Mouse (Mus musculus): ENCODE data around the gene Wdr89. TPM values are rescaled to one million over a fixed set of nuclear protein-coding genes. Genes with fewer than 3 reads are reported as not detected.

The Wdr89 gene
- polyA plus RNA-seq, 1 experiment from 2014 or later: 9.6 TPM

DNA sequence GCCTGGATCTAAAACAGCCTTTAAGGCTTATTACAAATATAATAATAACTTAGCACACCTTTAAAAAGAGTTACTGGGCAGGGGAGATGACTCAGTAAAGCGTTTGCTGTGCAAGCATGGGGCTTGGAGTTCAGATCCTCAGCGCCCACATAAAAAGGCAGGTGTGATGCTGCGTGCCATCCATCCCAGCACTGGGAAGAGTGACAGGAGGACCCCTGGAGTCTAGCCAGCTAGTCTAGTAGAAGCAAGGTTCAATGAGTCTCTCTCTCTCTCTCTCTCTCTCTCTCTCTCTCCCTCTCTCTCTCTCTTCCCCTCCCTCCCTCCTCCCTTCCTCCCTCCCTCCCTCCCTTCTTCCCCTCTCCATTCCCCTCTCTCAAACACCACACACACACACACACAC lies 53.8 kb downstream of the Wdr89 start:
- Histone ChIP-seq H3K4me3 (ENCODE audit: low read depth, low read length) (no peak overlapping the region), H3K27me3 (ENCODE audit: control insufficient read depth, insufficient read depth, low read length) (no peaks in the 10 kb centered on the region), H3K9ac (ENCODE audit: low read depth, low read length) (no peak overlapping the region), H3K4me2 (peak overlapping the region; percentile 67), H3K36me3 (ENCODE audit: control insufficient read depth, insufficient read depth, low read length) (no peaks in the 10 kb centered on the region), H3K4me1 (ENCODE audit: control insufficient read depth, insufficient read depth, low read length) (no peaks in the 10 kb centered on the region), H3K27ac (ENCODE audit: low read depth, low read length) (no peak overlapping the region), H3K9me3 (replicated peaks; ENCODE audit: control insufficient read depth, low read length) (no peaks in the 10 kb centered on the region)
- 45% methylated on average over 3 of the region's 3 CpGs for WGBS (ENCODE audit: insufficient replicate concordance)
- ATAC-seq (replicated peaks; ENCODE audit: insufficient number of reproducible peaks, low FRiP score, low TSS enrichment): no peak

DNA sequence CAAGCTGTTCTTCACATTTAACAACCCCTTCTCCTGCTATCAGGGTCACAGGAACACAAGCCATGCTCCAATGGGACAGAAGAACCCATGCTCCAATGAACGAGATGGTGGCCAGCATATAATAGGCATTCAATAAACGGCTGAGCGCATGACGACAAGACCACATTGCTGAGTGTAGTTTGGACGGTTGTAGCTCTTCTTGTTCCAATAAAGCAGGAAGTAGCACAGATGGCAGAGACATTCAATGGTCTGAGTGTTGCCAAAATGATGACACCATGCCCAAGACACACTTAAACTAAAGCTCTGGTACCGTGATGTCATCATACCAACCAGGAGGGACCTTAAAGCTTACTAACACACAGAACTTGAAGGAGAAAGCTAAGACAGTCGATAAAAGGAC lies 56.6 kb downstream of the Wdr89 start:
- no peak overlapping the region for H3K4me2 ChIP-seq
- no peak overlapping the region for H3K9ac ChIP-seq (ENCODE audit: low read depth, low read length)
- H3K4me1 ChIP-seq (ENCODE audit: control insufficient read depth, insufficient read depth, low read length): no peaks in the 10 kb centered on the region
- no peak overlapping the region for H3K4me3 ChIP-seq (ENCODE audit: low read depth, low read length)
- no peak overlapping the region for H3K27ac ChIP-seq (ENCODE audit: low read depth, low read length)
- ATAC-seq (replicated peaks; ENCODE audit: insufficient number of reproducible peaks, low FRiP score, low TSS enrichment): no peak
- 82% methylated on average over 7 of the region's 7 CpGs for WGBS (ENCODE audit: insufficient replicate concordance)
- H3K27me3 ChIP-seq (ENCODE audit: control insufficient read depth, insufficient read depth, low read length): no peaks in the 10 kb centered on the region
- no peaks in the 10 kb centered on the region for H3K9me3 ChIP-seq (replicated peaks; ENCODE audit: control insufficient read depth, low read length)
- H3K36me3 ChIP-seq (ENCODE audit: control insufficient read depth, insufficient read depth, low read length): no peaks in the 10 kb centered on the region

DNA sequence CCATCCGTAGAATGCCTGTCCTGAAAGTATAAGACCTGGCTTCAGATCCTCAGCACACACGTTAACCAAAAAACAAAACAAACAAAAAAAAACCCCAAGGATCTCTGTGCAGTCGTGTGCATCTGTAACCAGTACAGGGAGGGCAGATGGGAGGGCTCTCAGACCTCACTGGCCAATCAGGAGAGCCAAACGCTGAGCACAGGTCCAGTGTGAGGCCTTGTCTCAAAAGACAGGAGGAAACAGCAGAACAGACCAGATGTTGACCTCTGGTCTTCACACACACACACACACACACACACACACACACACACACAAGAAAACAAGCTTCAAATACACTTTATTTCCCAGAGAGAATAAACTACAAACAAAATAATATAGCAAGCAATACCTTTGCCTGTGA lies 69.8 kb downstream of the Wdr89 start:
- Histone ChIP-seq H3K4me1 (ENCODE audit: control insufficient read depth, insufficient read depth, low read length) (peaks cover 1% of the 10 kb centered on the region), H3K36me3 (ENCODE audit: control insufficient read depth, insufficient read depth, low read length) (no peaks in the 10 kb centered on the region), H3K9ac (ENCODE audit: low read depth, low read length) (0 out of 2 replicates have a peak overlapping the region, but pooled peaks have one; percentile 49), H3K4me3 (ENCODE audit: low read depth, low read length) (no peak overlapping the region), H3K4me2 (0 out of 2 replicates have a peak overlapping the region, but pooled peaks have one; percentile 15), H3K27ac (ENCODE audit: low read depth, low read length) (no peak overlapping the region), H3K27me3 (ENCODE audit: control insufficient read depth, insufficient read depth, low read length) (no peaks in the 10 kb centered on the region), H3K9me3 (replicated peaks; ENCODE audit: control insufficient read depth, low read length) (no peaks in the 10 kb centered on the region)
- no peak for ATAC-seq (replicated peaks; ENCODE audit: insufficient number of reproducible peaks, low FRiP score, low TSS enrichment)
- WGBS (ENCODE audit: insufficient replicate concordance): 23% methylated on average over 4 of the region's 4 CpGs

DNA sequence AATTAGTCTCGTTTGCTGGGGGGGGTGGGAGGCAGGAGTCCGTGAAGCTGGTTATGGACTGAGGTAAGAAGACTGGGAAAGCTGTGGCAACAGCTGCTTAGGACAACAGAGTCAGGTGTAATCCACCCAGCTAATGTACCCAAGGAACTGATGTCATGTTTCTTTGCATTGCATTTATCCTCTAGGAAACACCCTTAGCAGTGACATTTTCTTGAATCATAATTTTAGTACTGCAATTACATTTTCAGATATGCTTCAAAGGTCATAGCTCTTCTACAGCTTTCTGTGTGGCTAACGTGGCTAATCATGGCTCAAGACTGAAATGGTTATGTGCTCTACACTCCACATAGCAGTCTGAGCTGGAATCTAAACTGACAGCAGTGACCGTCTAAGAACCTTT lies 70.3 kb downstream of the Wdr89 start:
- 64% methylated on average over 4 of the region's 4 CpGs for WGBS (ENCODE audit: insufficient replicate concordance)
- no peak for ATAC-seq (replicated peaks; ENCODE audit: insufficient number of reproducible peaks, low FRiP score, low TSS enrichment)
- Histone ChIP-seq H3K36me3 (ENCODE audit: control insufficient read depth, insufficient read depth, low read length) (no peaks in the 10 kb centered on the region), H3K27ac (ENCODE audit: low read depth, low read length) (no peak overlapping the region), H3K9ac (ENCODE audit: low read depth, low read length) (0 out of 2 replicates have a peak overlapping the region, but pooled peaks have one; percentile 49), H3K4me2 (no peak overlapping the region), H3K27me3 (ENCODE audit: control insufficient read depth, insufficient read depth, low read length) (no peaks in the 10 kb centered on the region), H3K4me3 (ENCODE audit: low read depth, low read length) (no peak overlapping the region), H3K4me1 (ENCODE audit: control insufficient read depth, insufficient read depth, low read length) (peaks cover 6% of the 10 kb centered on the region), H3K9me3 (replicated peaks; ENCODE audit: control insufficient read depth, low read length) (no peaks in the 10 kb centered on the region)

DNA sequence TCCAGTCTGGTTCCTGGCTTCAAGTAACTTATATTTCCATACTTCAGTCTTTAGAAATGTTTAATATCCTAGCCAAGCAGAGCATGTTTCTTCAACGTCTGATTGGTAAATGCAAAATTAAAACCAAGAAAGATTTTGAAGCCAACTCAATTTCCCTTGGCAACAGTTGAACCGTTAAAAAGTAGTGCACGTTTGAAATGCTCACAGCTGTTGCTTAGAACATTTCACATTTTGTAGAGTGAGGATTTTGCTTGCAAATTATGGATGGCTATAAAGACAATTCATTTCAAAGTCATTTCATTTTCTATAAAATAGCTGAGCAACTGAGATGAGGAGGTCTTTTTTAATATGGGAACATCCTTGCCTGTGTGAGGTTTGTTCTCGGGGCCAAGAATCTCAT lies 71.6 kb downstream of the Wdr89 start:
- ATAC-seq (replicated peaks; ENCODE audit: insufficient number of reproducible peaks, low FRiP score, low TSS enrichment): no peak
- Histone ChIP-seq H3K4me1 (ENCODE audit: control insufficient read depth, insufficient read depth, low read length) (peaks cover 10% of the 10 kb centered on the region), H3K27me3 (ENCODE audit: control insufficient read depth, insufficient read depth, low read length) (no peaks in the 10 kb centered on the region), H3K36me3 (ENCODE audit: control insufficient read depth, insufficient read depth, low read length) (peaks cover 3% of the 10 kb centered on the region; the same call in 1 of the 2 replicates), H3K9ac (ENCODE audit: low read depth, low read length) (no peak overlapping the region), H3K4me2 (no peak overlapping the region), H3K9me3 (replicated peaks; ENCODE audit: control insufficient read depth, low read length) (no peaks in the 10 kb centered on the region), H3K27ac (ENCODE audit: low read depth, low read length) (no peak overlapping the region), H3K4me3 (ENCODE audit: low read depth, low read length) (no peak overlapping the region)
- 85% methylated on average over 4 of the region's 4 CpGs for WGBS (ENCODE audit: insufficient replicate concordance)

DNA sequence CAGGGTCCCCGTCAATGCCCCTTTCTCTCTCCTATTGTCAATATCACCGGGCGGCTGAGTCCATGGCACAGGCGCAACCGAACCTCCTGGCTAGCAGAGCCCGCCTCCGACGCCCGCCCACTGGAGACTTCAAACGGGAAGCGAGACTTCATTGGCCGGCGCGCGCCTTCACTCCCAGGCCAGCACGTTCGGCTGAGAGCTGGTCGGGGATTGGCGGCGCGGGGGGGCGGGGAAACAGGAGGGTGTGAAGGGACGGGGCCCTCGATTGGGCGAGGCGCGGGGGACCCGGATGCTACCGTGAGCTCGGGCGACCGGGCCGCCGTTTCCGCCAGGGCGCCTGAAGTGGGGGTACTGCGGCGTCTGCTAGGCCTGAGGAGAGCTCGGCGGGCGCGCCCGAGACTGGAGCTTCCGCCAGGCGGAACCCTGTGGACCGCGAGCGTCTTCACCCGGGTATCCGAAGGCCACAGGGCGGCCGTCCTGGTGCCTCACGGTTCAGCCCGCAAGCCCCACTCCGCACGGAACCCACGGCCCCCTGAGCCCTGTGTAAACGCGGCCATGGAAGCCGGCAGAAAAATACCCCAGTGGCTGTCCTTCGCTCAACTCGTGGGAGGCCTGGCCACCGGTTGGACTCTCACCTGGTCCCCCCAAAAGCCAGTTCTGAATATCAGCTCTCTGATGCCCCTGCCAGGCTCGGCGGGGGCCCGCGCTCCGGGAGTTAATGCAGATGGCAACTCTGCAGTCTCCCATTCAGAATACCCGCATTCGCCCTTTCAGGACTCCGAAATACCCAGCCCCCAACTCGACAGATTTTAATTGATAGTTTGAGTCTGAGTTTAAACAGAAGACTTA lies 73.0 kb downstream of the Wdr89 start, which contains the start of gene Ppp2r5e:
Gene Ppp2r5e (minus strand): TSS at position 92 of the 849 bp plus-strand sequence.
- H3K4me2 ChIP-seq: peak within 1 kb of the TSS; percentile 80
- under 1% methylated on average over 67 of the region's 72 CpGs for WGBS (ENCODE audit: insufficient replicate concordance)
- H3K9ac ChIP-seq (ENCODE audit: low read depth, low read length): peak within 1 kb of the TSS; percentile 97
- H3K9me3 ChIP-seq (replicated peaks; ENCODE audit: control insufficient read depth, low read length): no peaks in the 10 kb centered on the region
- H3K36me3 ChIP-seq (ENCODE audit: control insufficient read depth, insufficient read depth, low read length): peaks cover 4% of the 10 kb centered on the region; the same call in 1 of the 2 replicates
- peak within 1 kb of the TSS; percentile 99 for H3K4me3 ChIP-seq (ENCODE audit: low read depth, low read length)
- peak within 1 kb of the TSS; percentile 97 for H3K27ac ChIP-seq (ENCODE audit: low read depth, low read length)
- peak; percentile 99 for ATAC-seq (replicated peaks; ENCODE audit: insufficient number of reproducible peaks, low FRiP score, low TSS enrichment)
- H3K27me3 ChIP-seq (ENCODE audit: control insufficient read depth, insufficient read depth, low read length): no peaks in the 10 kb centered on the region
- peaks cover 10% of the 10 kb centered on the region for H3K4me1 ChIP-seq (ENCODE audit: control insufficient read depth, insufficient read depth, low read length)

DNA sequence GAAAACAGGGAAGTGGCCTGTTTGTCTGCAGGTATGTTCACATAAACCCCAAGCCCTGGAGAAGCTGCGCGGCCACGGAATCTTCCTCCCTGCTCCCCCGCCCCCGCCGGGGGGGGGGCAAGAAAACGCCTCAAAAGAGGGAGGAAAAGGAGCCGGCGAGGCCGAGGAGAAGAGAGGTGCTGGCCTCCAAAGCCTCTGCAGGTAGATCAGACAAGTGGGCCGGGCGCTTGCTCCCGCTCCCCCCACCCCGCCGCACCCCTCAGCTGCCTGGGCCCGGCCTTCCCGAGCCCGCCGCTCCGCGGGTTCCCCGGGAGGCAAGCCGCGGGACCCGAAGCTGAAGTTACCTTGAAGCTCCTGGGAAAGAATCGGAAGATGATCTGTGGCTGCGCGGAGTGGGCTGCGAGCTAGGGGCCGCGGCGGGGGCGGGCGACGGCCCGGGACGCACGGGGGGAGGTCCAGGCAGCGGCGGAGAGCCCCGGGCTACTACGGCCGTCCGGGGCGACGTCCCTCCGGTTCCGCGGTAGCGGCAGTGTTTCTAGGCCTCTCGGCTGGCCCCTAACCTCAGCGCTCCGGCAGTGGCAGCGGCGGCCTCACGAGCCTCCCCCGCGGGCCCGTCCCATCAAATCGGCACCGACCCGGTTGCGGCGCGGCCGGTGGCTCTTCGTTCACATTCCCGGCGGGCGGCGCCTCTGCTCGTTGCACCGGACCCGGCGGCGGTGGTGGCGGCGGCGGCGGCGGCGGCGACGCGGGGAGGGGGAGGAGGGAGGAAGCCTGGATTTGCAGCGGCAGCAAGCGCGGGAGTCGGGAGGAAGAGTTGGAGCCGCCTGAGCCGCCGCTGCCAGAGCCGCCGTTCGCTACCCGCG lies 73.8 kb downstream of the Wdr89 start:
- Histone ChIP-seq H3K4me2 (peak overlapping the region; percentile 77), H3K9me3 (replicated peaks; ENCODE audit: control insufficient read depth, low read length) (no peaks in the 10 kb centered on the region), H3K27me3 (ENCODE audit: control insufficient read depth, insufficient read depth, low read length) (no peaks in the 10 kb centered on the region), H3K4me3 (ENCODE audit: low read depth, low read length) (peak overlapping the region; percentile 99), H3K36me3 (ENCODE audit: control insufficient read depth, insufficient read depth, low read length) (peaks cover 4% of the 10 kb centered on the region; the same call in 1 of the 2 replicates), H3K4me1 (ENCODE audit: control insufficient read depth, insufficient read depth, low read length) (peaks cover 10% of the 10 kb centered on the region), H3K9ac (ENCODE audit: low read depth, low read length) (peak overlapping the region; percentile 97), H3K27ac (ENCODE audit: low read depth, low read length) (peak overlapping the region; percentile 97)
- WGBS (ENCODE audit: insufficient replicate concordance): under 1% methylated on average over 71 of the region's 97 CpGs
- peak; percentile 53 for ATAC-seq (replicated peaks; ENCODE audit: insufficient number of reproducible peaks, low FRiP score, low TSS enrichment)

DNA sequence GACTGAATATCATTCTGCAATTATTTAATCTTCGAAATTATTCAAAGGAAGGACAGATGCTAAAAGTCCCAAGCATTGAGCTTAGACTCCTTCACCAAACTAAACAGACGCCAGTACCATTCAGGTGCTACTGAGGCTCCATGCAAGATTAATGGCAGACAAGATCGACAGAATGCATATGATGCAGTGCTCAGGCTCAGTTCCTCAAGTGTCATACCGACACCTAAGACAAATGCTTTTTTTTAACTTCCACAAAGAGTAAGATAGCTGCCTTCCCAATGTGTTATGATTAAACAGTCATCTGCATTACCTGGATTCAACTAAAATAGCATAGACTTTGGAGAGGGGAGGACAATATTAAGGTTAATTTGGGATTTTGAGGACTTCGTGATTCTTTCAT lies 74.9 kb downstream of the Wdr89 start:
- Histone ChIP-seq H3K9me3 (replicated peaks; ENCODE audit: control insufficient read depth, low read length) (no peaks in the 10 kb centered on the region), H3K4me2 (peak overlapping the region; percentile 77), H3K4me3 (ENCODE audit: low read depth, low read length) (peak overlapping the region; percentile 99), H3K27ac (ENCODE audit: low read depth, low read length) (no peak overlapping the region), H3K36me3 (ENCODE audit: control insufficient read depth, insufficient read depth, low read length) (peaks cover 4% of the 10 kb centered on the region), H3K27me3 (ENCODE audit: control insufficient read depth, insufficient read depth, low read length) (no peaks in the 10 kb centered on the region), H3K9ac (ENCODE audit: low read depth, low read length) (0 out of 2 replicates have a peak overlapping the region, but pooled peaks have one; percentile 12), H3K4me1 (ENCODE audit: control insufficient read depth, insufficient read depth, low read length) (peaks cover 10% of the 10 kb centered on the region)
- 50% methylated on average over 5 of the region's 5 CpGs for WGBS (ENCODE audit: insufficient replicate concordance)
- no peak for ATAC-seq (replicated peaks; ENCODE audit: insufficient number of reproducible peaks, low FRiP score, low TSS enrichment)
